Mouse (Mus musculus): Measurements from ENCODE around the gene Ppp1ca. TPM values are rescaled to one million over a fixed set of nuclear protein-coding genes. Genes with fewer than 3 reads are reported as not detected.

The Ppp1ca gene
- total RNA-seq (2017), result 384 and 392 TPM in 2 replicates

GRCm38 (mm10) chr19:4191528-4192250 lies at the start of gene Ppp1ca:
Ppp1ca (plus strand) TSS chr19:4192065.
- ATAC-seq (replicated peaks in 1 of 2; ENCODE audit: insufficient read depth in 1 of 2, low FRiP score in 2 of 2, low TSS enrichment in 1 of 2, low read depth in 1 of 2, poor library complexity in 2 of 2, severe bottlenecking in 2 of 2), result peak; percentile 82 to 86

GRCm38 (mm10) chr19:4142416-4143173 lies 49.3 kb upstream of the Ppp1ca start:
- no peak for ATAC-seq (replicated peaks in 1 of 2; ENCODE audit: insufficient read depth in 1 of 2, low FRiP score in 2 of 2, low TSS enrichment in 1 of 2, low read depth in 1 of 2, poor library complexity in 2 of 2, severe bottlenecking in 2 of 2)

- ATAC-seq (replicated peaks in 1 of 2; ENCODE audit: insufficient read depth in 1 of 2, low FRiP score in 2 of 2, low TSS enrichment in 1 of 2, low read depth in 1 of 2, poor library complexity in 2 of 2, severe bottlenecking in 2 of 2), result no peak
These were observed 48.1 kb upstream of the Ppp1ca start, which contains the start of gene Cabp4 for GRCm38 (mm10) chr19:4143759-4144268. Cabp4 (minus strand) TSS chr19:4144033.

- no peak for ATAC-seq (replicated peaks in 1 of 2; ENCODE audit: insufficient read depth in 1 of 2, low FRiP score in 2 of 2, low TSS enrichment in 1 of 2, low read depth in 1 of 2, poor library complexity in 2 of 2, severe bottlenecking in 2 of 2)
These were observed 47.0 kb upstream of the Ppp1ca start for GRCm38 (mm10) chr19:4144550-4145498.

GRCm38 (mm10) chr19:4145936-4146335 lies 45.9 kb upstream of the Ppp1ca start:
- ATAC-seq (replicated peaks in 1 of 2; ENCODE audit: insufficient read depth in 1 of 2, low FRiP score in 2 of 2, low TSS enrichment in 1 of 2, low read depth in 1 of 2, poor library complexity in 2 of 2, severe bottlenecking in 2 of 2), result no peak

GRCm38 (mm10) chr19:4146366-4147021 lies 45.4 kb upstream of the Ppp1ca start:
- no peak for ATAC-seq (replicated peaks in 1 of 2; ENCODE audit: insufficient read depth in 1 of 2, low FRiP score in 2 of 2, low TSS enrichment in 1 of 2, low read depth in 1 of 2, poor library complexity in 2 of 2, severe bottlenecking in 2 of 2)

- ATAC-seq (replicated peaks in 1 of 2; ENCODE audit: insufficient read depth in 1 of 2, low FRiP score in 2 of 2, low TSS enrichment in 1 of 2, low read depth in 1 of 2, poor library complexity in 2 of 2, severe bottlenecking in 2 of 2), result no peak
These were observed 44.9 kb upstream of the Ppp1ca start for GRCm38 (mm10) chr19:4147022-4147405.

- ATAC-seq (replicated peaks in 1 of 2; ENCODE audit: insufficient read depth in 1 of 2, low FRiP score in 2 of 2, low TSS enrichment in 1 of 2, low read depth in 1 of 2, poor library complexity in 2 of 2, severe bottlenecking in 2 of 2), result no peak
These were observed 43.9 kb upstream of the Ppp1ca start for GRCm38 (mm10) chr19:4147782-4148490.

- peak; percentile 87 to 89 for ATAC-seq (replicated peaks in 1 of 2; ENCODE audit: insufficient read depth in 1 of 2, low FRiP score in 2 of 2, low TSS enrichment in 1 of 2, low read depth in 1 of 2, poor library complexity in 2 of 2, severe bottlenecking in 2 of 2)
These were observed 43.4 kb upstream of the Ppp1ca start, which contains the start of gene Coro1b for GRCm38 (mm10) chr19:4148491-4148806. Coro1b (plus strand) TSS chr19:4148619.

- ATAC-seq (replicated peaks in 1 of 2; ENCODE audit: insufficient read depth in 1 of 2, low FRiP score in 2 of 2, low TSS enrichment in 1 of 2, low read depth in 1 of 2, poor library complexity in 2 of 2, severe bottlenecking in 2 of 2), result no peak; a peak in 1 of 4 replicates
These were observed 43.0 kb upstream of the Ppp1ca start for GRCm38 (mm10) chr19:4148819-4149218.

GRCm38 (mm10) chr19:4149283-4149682 lies 42.6 kb upstream of the Ppp1ca start:
- no peak for ATAC-seq (replicated peaks in 1 of 2; ENCODE audit: insufficient read depth in 1 of 2, low FRiP score in 2 of 2, low TSS enrichment in 1 of 2, low read depth in 1 of 2, poor library complexity in 2 of 2, severe bottlenecking in 2 of 2)

- no peak for ATAC-seq (replicated peaks in 1 of 2; ENCODE audit: insufficient read depth in 1 of 2, low FRiP score in 2 of 2, low TSS enrichment in 1 of 2, low read depth in 1 of 2, poor library complexity in 2 of 2, severe bottlenecking in 2 of 2)
These were observed 42.0 kb upstream of the Ppp1ca start for GRCm38 (mm10) chr19:4149764-4150461.

- no peak for ATAC-seq (replicated peaks in 1 of 2; ENCODE audit: insufficient read depth in 1 of 2, low FRiP score in 2 of 2, low TSS enrichment in 1 of 2, low read depth in 1 of 2, poor library complexity in 2 of 2, severe bottlenecking in 2 of 2)
These were observed 41.0 kb upstream of the Ppp1ca start for GRCm38 (mm10) chr19:4150567-4151487.

- ATAC-seq (replicated peaks in 1 of 2; ENCODE audit: insufficient read depth in 1 of 2, low FRiP score in 2 of 2, low TSS enrichment in 1 of 2, low read depth in 1 of 2, poor library complexity in 2 of 2, severe bottlenecking in 2 of 2), result no peak
These were observed 40.4 kb upstream of the Ppp1ca start for GRCm38 (mm10) chr19:4151488-4151860.

GRCm38 (mm10) chr19:4151898-4152297 lies 40.0 kb upstream of the Ppp1ca start:
- ATAC-seq (replicated peaks in 1 of 2; ENCODE audit: insufficient read depth in 1 of 2, low FRiP score in 2 of 2, low TSS enrichment in 1 of 2, low read depth in 1 of 2, poor library complexity in 2 of 2, severe bottlenecking in 2 of 2), result no peak
